Mouse (Mus musculus) liver, embryonic 14.5 days (tissue): ENCODE results near the gene Grip1.

Source experiments
- CTCF ChIP-seq: IDR thresholded peaks from 2 replicates; pipeline ENCODE4 v1.5.1; 2016; ENCODE audit warnings: antibody characterized with exemption, low read depth, control low read depth
- EP300 ChIP-seq: IDR thresholded peaks from 2 replicates; pipeline ENCODE4 v1.6.1; 2016; ENCODE audit warnings: antibody characterized with exemption, low read depth

- TF ChIP-seq EP300 = no peak
- TF ChIP-seq CTCF = no peak
Observed at GRCm38 (mm10) chr10:119779657-119780056, 326.0 kb downstream of the Grip1 start.
